Mouse (Mus musculus) midbrain, postnatal 0 days (tissue): ENCODE results near the gene Serinc3. TPM values are rescaled to one million over a fixed set of nuclear protein-coding genes. Genes with fewer than 3 reads are reported as not detected.

ENCODE experiments used
- ATAC-seq: fragments of 200-750 bp; cut with Nextera tagmentation; 2 replicates; pipeline ENCODE4 v1.8.0; 2017; ENCODE audit warnings: moderate number of reproducible peaks, mild to moderate bottlenecking, moderate TSS enrichment, moderate library complexity; ENCODE audit not compliant: low FRiP score
- DNase-seq: peaks from one replicate; pipeline ENCODE4 v3.0.0-alpha.2; 2015; ENCODE audit warnings: low spot score
- H3K27ac ChIP-seq: fragments of 300-500 bp; sonication (generic); 2 replicates; pipeline ENCODE4 v1.5.1; 2014; ENCODE audit warnings: low read depth, mild to moderate bottlenecking, low read length, mixed read lengths
- H3K27me3 ChIP-seq: fragments of 300-500 bp; sonication (generic); 2 replicates; pipeline ENCODE4 v1.6.1; 2014; ENCODE audit warnings: low read length, control low read depth, mixed read lengths; ENCODE audit not compliant: insufficient read depth
- H3K36me3 ChIP-seq: fragments of 300-500 bp; sonication (generic); 2 replicates; pipeline ENCODE4 v1.6.1; 2014; ENCODE audit warnings: low read length, control low read depth, mixed read lengths; ENCODE audit not compliant: insufficient read depth
- H3K4me1 ChIP-seq: fragments of 300-500 bp; sonication (generic); 2 replicates; pipeline ENCODE4 v1.6.1; 2014; ENCODE audit warnings: mild to moderate bottlenecking, control low read depth, antibody characterized with exemption, low read length, mixed read lengths; ENCODE audit not compliant: insufficient read depth
- H3K4me2 ChIP-seq: fragments of 300-500 bp; sonication (generic); 2 replicates; pipeline ENCODE4 v1.6.1; 2014; ENCODE audit warnings: low read depth, mild to moderate bottlenecking, low read length, mixed read lengths; ENCODE audit not compliant: poor library complexity, severe bottlenecking
- H3K4me3 ChIP-seq: fragments of 300-500 bp; sonication (generic); 2 replicates; pipeline ENCODE4 v1.5.1; 2014; ENCODE audit warnings: low read depth, mild to moderate bottlenecking, low read length, moderate library complexity
- H3K9ac ChIP-seq: fragments of 300-500 bp; sonication (generic); replicated peaks from 2 replicates; pipeline ENCODE4 v1.6.1; 2014; ENCODE audit warnings: mild to moderate bottlenecking, low read length, moderate library complexity, mixed read lengths; ENCODE audit not compliant: poor library complexity, severe bottlenecking
- H3K9me3 ChIP-seq: fragments of 300-500 bp; sonication (generic); 2 replicates; pipeline ENCODE4 v1.6.1; 2016; ENCODE audit warnings: low read length, control low read depth
- CTCF ChIP-seq: IDR thresholded peaks from 2 replicates; pipeline ENCODE4 v1.5.1; 2016; ENCODE audit warnings: antibody characterized with exemption, mild to moderate bottlenecking
- WGBS: fragments of 180-500 bp; shearing (Covaris S2); extraction: QIAGEN DNeasy Blood & Tissue Kit; methylation state at CpG from one replicate; pipeline ENCODE4 v1.1.7; 2014; 5-methylcytosine and 5-hydroxymethylcytosine counted together
- polyA plus RNA-seq: library from polyadenylated mRNA; unstranded; fragments of >200 nt; fragmentation: Nextera tagmentation; extraction: Ambion mirVana; gene quantifications from 2 replicates; pipeline ENCODE4 v1.2.1, GENCODE M21; 2015
- total RNA-seq: library from RNA; depleted of rRNA; stranded (reverse); fragments of >200 nt; gene quantifications from 2 replicates; pipeline ENCODE4 v1.2.3, GENCODE M21; 2014; rRNA removed

The Serinc3 gene
- total and polyA plus RNA-seq, 2 experiments from 2014 or later: 35.9 to 96.1 TPM

GRCm38 (mm10) chr2:163580069-163580945, 64.6 kb downstream of the Serinc3 start:
- H3K4me3 ChIP-seq: no peak overlapping the region
- H3K4me1 ChIP-seq: no peaks in the 10 kb centered on the region
- H3K36me3 ChIP-seq: no peaks in the 10 kb centered on the region
- H3K27ac ChIP-seq: no peak overlapping the region
- no peak overlapping the region for H3K4me2 ChIP-seq
- no peak for DNase-seq
- 81% methylated on average over 13 of the region's 13 CpGs for WGBS
- H3K9ac ChIP-seq: no peak overlapping the region
- H3K27me3 ChIP-seq: no peaks in the 10 kb centered on the region
- TF ChIP-seq CTCF: no peak
- no peak for ATAC-seq
- no peaks in the 10 kb centered on the region for H3K9me3 ChIP-seq

GRCm38 (mm10) chr2:163577986-163578385, 66.9 kb downstream of the Serinc3 start:
- Histone ChIP-seq H3K9ac (no peak overlapping the region), H3K36me3 (no peaks in the 10 kb centered on the region), H3K4me2 (no peak overlapping the region), H3K27ac (no peak overlapping the region), H3K27me3 (no peaks in the 10 kb centered on the region), H3K4me3 (no peak overlapping the region), H3K9me3 (no peaks in the 10 kb centered on the region), H3K4me1 (no peaks in the 10 kb centered on the region)
- no peak for TF ChIP-seq CTCF
- WGBS: 86% methylated on average over 2 of the region's 2 CpGs
- no peak for ATAC-seq
- DNase-seq: no peak

GRCm38 (mm10) chr2:163575248-163575647, 69.7 kb downstream of the Serinc3 start:
- no peak overlapping the region for H3K9ac ChIP-seq
- no peak overlapping the region for H3K4me2 ChIP-seq
- H3K9me3 ChIP-seq: no peaks in the 10 kb centered on the region
- H3K4me1 ChIP-seq: no peaks in the 10 kb centered on the region
- H3K27me3 ChIP-seq: no peaks in the 10 kb centered on the region
- TF ChIP-seq CTCF: no peak
- 50% methylated on average over 11 of the region's 11 CpGs for WGBS
- DNase-seq (no peak), ATAC-seq (no peak)
- no peak overlapping the region for H3K27ac ChIP-seq
- no peaks in the 10 kb centered on the region for H3K36me3 ChIP-seq
- no peak overlapping the region for H3K4me3 ChIP-seq

- no peak overlapping the region for H3K27ac ChIP-seq
- no peak overlapping the region for H3K4me3 ChIP-seq
- H3K9me3 ChIP-seq: no peaks in the 10 kb centered on the region
- no peak for ATAC-seq
- no peak overlapping the region for H3K9ac ChIP-seq
- no peaks in the 10 kb centered on the region for H3K27me3 ChIP-seq
- TF ChIP-seq CTCF: no peak
- H3K4me2 ChIP-seq: no peak overlapping the region
- 78% methylated on average over 3 of the region's 3 CpGs for WGBS
- no peak for DNase-seq
- no peaks in the 10 kb centered on the region for H3K36me3 ChIP-seq
- H3K4me1 ChIP-seq: no peaks in the 10 kb centered on the region
Observed at GRCm38 (mm10) chr2:163574321-163574720, 70.6 kb downstream of the Serinc3 start.

Other genes starting within 250 kb of the Serinc3 start
- gene Jph2, start 247.1 kb downstream of the Serinc3 start, total RNA-seq: 2.3 and 3.5 TPM in 2 replicates
- gene Jph2, start 247.1 kb downstream of the Serinc3 start, polyA plus RNA-seq: 1.5 and 2.2 TPM in 2 replicates
- gene Oser1, start 220.4 kb downstream of the Serinc3 start, total RNA-seq: 27.6 and 29.9 TPM in 2 replicates
- 63.8 and 64.7 TPM in 2 replicates for gene Oser1, start 220.4 kb downstream of the Serinc3 start, polyA plus RNA-seq
- gene Gdap1l1, start 206.7 kb downstream of the Serinc3 start, total RNA-seq: 150 and 182 TPM in 2 replicates
- 147 and 155 TPM in 2 replicates for gene Gdap1l1, start 206.7 kb downstream of the Serinc3 start, polyA plus RNA-seq
- 24.5 and 29.9 TPM in 2 replicates for gene Fitm2, start 172.5 kb downstream of the Serinc3 start, total RNA-seq
- 15.3 and 15.4 TPM in 2 replicates for gene Fitm2, start 172.5 kb downstream of the Serinc3 start, polyA plus RNA-seq
- 0.38 TPM in 2 replicates for gene R3hdml, start 152.8 kb downstream of the Serinc3 start, total RNA-seq
- 0.21 and 0.70 TPM in 2 replicates for gene R3hdml, start 152.8 kb downstream of the Serinc3 start, polyA plus RNA-seq
- not detected in 2 replicates for gene Hnf4a, start 138.3 kb downstream of the Serinc3 start, total RNA-seq
- gene Hnf4a, start 138.3 kb downstream of the Serinc3 start, polyA plus RNA-seq: not detected in 2 replicates
- gene Ttpal, start 42.8 kb downstream of the Serinc3 start, total RNA-seq: 76.2 and 91.9 TPM in 2 replicates
- gene Ttpal, start 42.8 kb downstream of the Serinc3 start, polyA plus RNA-seq: 33.5 and 34.7 TPM in 2 replicates
- gene Pkig, start 13.3 kb upstream of the Serinc3 start, total RNA-seq: 90.5 and 102 TPM in 2 replicates
- gene Pkig, start 13.3 kb upstream of the Serinc3 start, polyA plus RNA-seq: 153 and 161 TPM in 2 replicates
- gene Ada, start 105.1 kb upstream of the Serinc3 start, total RNA-seq: 1.4 and 2.6 TPM in 2 replicates
- gene Ada, start 105.1 kb upstream of the Serinc3 start, polyA plus RNA-seq: 3.7 and 3.8 TPM in 2 replicates
- gene Ccn5, start 175.7 kb upstream of the Serinc3 start, total RNA-seq: 0.19 and 0.22 TPM in 2 replicates
- 0.32 and 0.69 TPM in 2 replicates for gene Ccn5, start 175.7 kb upstream of the Serinc3 start, polyA plus RNA-seq
- 0.11 TPM in 1 of 2 replicates, not detected in the other for gene Kcnk15, start 208.5 kb upstream of the Serinc3 start, total RNA-seq
- gene Kcnk15, start 208.5 kb upstream of the Serinc3 start, polyA plus RNA-seq: 0.12 and 0.25 TPM in 2 replicates